Mouse (Mus musculus): Measurements from ENCODE around the gene Bcl7c.

DNA sequence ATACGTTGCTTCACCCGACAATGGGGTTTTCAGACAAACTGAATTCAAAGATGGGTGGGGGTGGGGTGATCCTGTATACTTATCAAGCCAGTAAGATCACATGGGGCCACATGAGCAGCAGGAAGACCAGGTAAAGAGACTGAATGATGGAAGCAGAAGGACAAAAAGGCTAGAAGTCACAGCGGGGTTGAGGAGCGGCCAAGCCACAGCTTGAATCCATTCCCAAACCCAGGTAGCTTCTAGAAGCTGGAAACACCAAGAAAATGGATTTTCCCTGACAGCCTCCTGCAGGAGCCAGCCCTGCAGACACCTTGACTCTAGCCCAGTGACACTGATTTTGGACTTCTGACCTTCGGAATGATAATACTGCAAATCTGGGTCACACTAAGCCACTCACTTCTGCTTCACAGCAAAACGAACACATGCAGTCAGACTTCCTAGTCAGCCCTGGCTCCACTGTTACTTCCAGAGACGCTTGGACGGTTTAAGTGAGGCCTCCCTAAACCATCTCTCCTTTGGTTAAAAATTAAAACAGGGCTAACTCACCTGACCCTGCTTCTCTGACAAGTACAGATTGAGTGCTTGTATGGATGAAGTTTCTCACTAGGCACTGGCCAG lies 5.1 kb downstream of the Bcl7c start:
- TF ChIP-seq GATA1 (IDR thresholded peaks at IDR 0.05; ENCODE audit: borderline replicate concordance, low read length) (no peak), FLI1 (IDR thresholded peaks at IDR 0.05; ENCODE audit: low read length) (no peak)
